Comparison of ENCODE assay signal across 8 mouse cellular contexts in the genomic region with DNA sequence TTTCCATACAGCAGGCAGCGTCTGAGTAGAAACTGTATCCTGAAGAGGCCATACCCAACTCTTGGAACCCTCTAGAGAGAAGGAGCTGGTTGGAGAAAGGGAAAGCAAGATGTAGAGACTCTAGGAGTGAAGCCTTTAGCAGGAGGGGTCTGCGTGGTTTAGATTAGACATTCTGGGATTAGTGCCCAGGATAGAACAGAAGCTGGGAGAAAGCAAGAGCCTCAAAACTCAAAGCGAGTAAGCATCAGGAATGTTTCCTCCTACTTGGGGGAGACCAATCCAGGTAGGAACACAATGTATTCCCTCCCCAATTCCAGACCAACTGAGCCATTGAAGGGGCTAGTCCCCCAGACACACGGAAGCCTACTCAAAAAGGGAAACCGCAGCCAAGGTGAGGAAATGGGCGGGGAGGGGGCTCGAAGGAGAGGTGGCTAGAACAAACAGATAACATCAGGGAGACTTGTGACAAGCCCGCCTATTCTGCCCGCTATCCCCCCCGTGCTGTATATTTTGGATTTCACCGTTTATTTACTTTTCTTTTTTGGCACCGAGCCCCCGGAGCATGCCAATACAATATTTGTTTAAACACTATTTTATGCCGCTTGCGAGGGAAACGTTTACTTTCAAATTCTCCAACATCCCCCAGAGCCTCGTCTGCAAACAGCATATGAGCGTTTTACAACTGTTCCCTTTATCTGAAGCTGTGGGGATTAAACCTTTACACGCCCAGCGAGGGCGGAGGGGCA. TPM values are rescaled to one million over a fixed set of nuclear protein-coding genes. Genes with fewer than 3 reads are reported as not detected.
DNase-seq lines count a peak whose midpoint lies in the region; ATAC-seq lines count a peak whose summit lies in the region.

No protein-coding gene starts in this region.

- peak; percentile 22 for DNase-seq in kidney, postnatal 10 days
- no peak for DNase-seq in kidney, postnatal 25 days
- DNase-seq in embryo, embryonic 9.5 days (ENCODE audit: extremely low spot score), result peak; percentile 24
- DNase-seq in gastrocnemius, postnatal 36 days, result no peak
- no peak for DNase-seq in cerebellum, adult 11-12 months
- DNase-seq in yolk sac, embryonic 10.5 days (ENCODE audit: low spot score), result no peak

- peaks cover 46% of the 10 kb centered on the region for H3K4me1 ChIP-seq in hindbrain, embryonic 16.5 days (ENCODE audit: control insufficient read depth, insufficient read depth, low read depth, low read length)
- H3K4me1 ChIP-seq in midbrain, embryonic 16.5 days (ENCODE audit: control insufficient read depth, insufficient read depth, low read length), result peaks cover 42% of the 10 kb centered on the region

- H3K4me3 ChIP-seq in hindbrain, embryonic 16.5 days (ENCODE audit: low read length), result peak overlapping the region; percentile 52
- peak overlapping the region; percentile 47 for H3K4me3 ChIP-seq in midbrain, embryonic 16.5 days (ENCODE audit: low read depth, low read length)

- no peak overlapping the region for H3K27ac ChIP-seq in hindbrain, embryonic 16.5 days (ENCODE audit: low read depth, low read length)
- no peak overlapping the region; the same call in 1 of the 2 replicates for H3K27ac ChIP-seq in midbrain, embryonic 16.5 days (ENCODE audit: low read length)

- H3K9ac ChIP-seq in hindbrain, embryonic 16.5 days (ENCODE audit: low read depth, low read length), result no peak overlapping the region; the same call in 1 of the 2 replicates
- H3K9ac ChIP-seq in midbrain, embryonic 16.5 days (ENCODE audit: low read depth, low read length), result peak overlapping the region; percentile 6

- ATAC-seq in hindbrain, embryonic 16.5 days, result no peak
- ATAC-seq in midbrain, embryonic 16.5 days, result no peak

- H3K36me3 ChIP-seq in hindbrain, embryonic 16.5 days (ENCODE audit: control insufficient read depth, insufficient read depth, low read length), result no peaks in the 10 kb centered on the region
- H3K36me3 ChIP-seq in midbrain, embryonic 16.5 days (ENCODE audit: control insufficient read depth, insufficient read depth, low read length), result no peaks in the 10 kb centered on the region

- intact Hi-C loops in gastrocnemius, postnatal 36 days (cut with DNase I), result loop anchor here (5.0 to 10.0 kb wide), 2 partner anchors 49 to 197 kb away; no protein-coding TSS in a partner anchor

- no peaks in the 10 kb centered on the region for H3K9me3 ChIP-seq in hindbrain, embryonic 16.5 days (ENCODE audit: control insufficient read depth, low read length)
- H3K9me3 ChIP-seq in midbrain, embryonic 16.5 days (replicated peaks; ENCODE audit: control insufficient read depth, low read length, poor library complexity, severe bottlenecking), result no peaks in the 10 kb centered on the region

- peaks cover 4% of the 10 kb centered on the region for H3K27me3 ChIP-seq in hindbrain, embryonic 16.5 days (replicated peaks; ENCODE audit: control insufficient read depth, insufficient read depth, low read length)
- peaks cover 3% of the 10 kb centered on the region for H3K27me3 ChIP-seq in midbrain, embryonic 16.5 days (ENCODE audit: control insufficient read depth, insufficient read depth, low read depth, low read length)

- H3K4me2 ChIP-seq in hindbrain, embryonic 16.5 days (ENCODE audit: low read length), result peak overlapping the region; percentile 82
- peak overlapping the region; percentile 96 for H3K4me2 ChIP-seq in midbrain, embryonic 16.5 days (ENCODE audit: low read length)

- WGBS in hindbrain, embryonic 16.5 days, result 8% methylated on average over 21 of the region's 21 CpGs
- 4% methylated on average over 21 of the region's 21 CpGs for WGBS in midbrain, embryonic 16.5 days

RNA-seq across cellular contexts. Expression of a gene that starts 2.1 kb away (rescaled TPM):
- 1.8 and 2.1 TPM in 2 replicates for polyA plus RNA-seq in hindbrain, embryonic 16.5 days (2015; fragmentation: Nextera tagmentation; extraction: Ambion mirVana)
- polyA plus RNA-seq in midbrain, embryonic 16.5 days (2015; fragmentation: Nextera tagmentation; extraction: Ambion mirVana), result 1.1 TPM in 2 replicates
- total RNA-seq in gastrocnemius, postnatal 36 days (2021), result 1 to 10 TPM; 1.1 to 2.0 TPM

Comparison
In these comparisons a context has a peak if more than half of its experiments do, and no peak if none do; other contexts are left out.
1. DNase-seq: peak in kidney, postnatal 10 days (single experiment) and embryo, embryonic 9.5 days (single experiment); none in kidney, postnatal 25 days (0 of 2), gastrocnemius, postnatal 36 days (0 of 2), cerebellum, adult 11-12 months (single experiment) and yolk sac, embryonic 10.5 days (single experiment).